Mouse (Mus musculus) stomach, postnatal 0 days (tissue): ENCODE measurements at regions not wholly inside any gene's neighbourhood (a gene's known extent, or its start where the extent isn't known, plus 50 kb on each side); places are given as distances from the start of the nearest gene placed in this dataset.

ENCODE experiments used
- ATAC-seq: fragments of 200-750 bp; cut with Nextera tagmentation; 2 replicates; pipeline ENCODE4 v1.8.0; 2017; ENCODE audit not compliant: low FRiP score, low TSS enrichment
- DNase-seq: peaks from one replicate; pipeline ENCODE4 v3.0.0-alpha.2; 2016; ENCODE audit warnings: low spot score
- H3K27ac ChIP-seq: fragments of 300-500 bp; sonication (generic); replicated peaks from 2 replicates; pipeline ENCODE4 v1.5.1; 2014; ENCODE audit warnings: mild to moderate bottlenecking, control low read depth
- H3K27me3 ChIP-seq: fragments of 300-500 bp; sonication (generic); 2 replicates; pipeline ENCODE4 v1.6.1; 2014; ENCODE audit warnings: low read length; ENCODE audit not compliant: control insufficient read depth, insufficient read depth
- H3K36me3 ChIP-seq: fragments of 300-500 bp; sonication (generic); 2 replicates; pipeline ENCODE4 v1.6.1; 2014; ENCODE audit warnings: low read length, mixed read lengths; ENCODE audit not compliant: control insufficient read depth, insufficient read depth
- H3K4me1 ChIP-seq: fragments of 300-500 bp; sonication (generic); replicated peaks from 2 replicates; pipeline ENCODE4 v1.6.1; 2014; ENCODE audit warnings: antibody characterized with exemption; ENCODE audit not compliant: control insufficient read depth, insufficient read depth
- H3K4me2 ChIP-seq: fragments of 300-500 bp; sonication (generic); replicated peaks from 2 replicates; pipeline ENCODE4 v1.6.1; 2014; ENCODE audit warnings: low read depth, mild to moderate bottlenecking, control low read depth, moderate library complexity
- H3K4me3 ChIP-seq: fragments of 300-500 bp; sonication (generic); 2 replicates; pipeline ENCODE4 v1.5.1; 2014; ENCODE audit warnings: low read depth, low read length, control low read depth
- H3K9ac ChIP-seq: fragments of 300-500 bp; sonication (generic); 2 replicates; pipeline ENCODE4 v1.6.1; 2014; ENCODE audit warnings: mild to moderate bottlenecking, low read length, control low read depth, mixed read lengths
- H3K9me3 ChIP-seq: fragments of 300-500 bp; sonication (generic); 2 replicates; pipeline ENCODE4 v1.6.1; 2016; ENCODE audit warnings: low read length; ENCODE audit not compliant: control insufficient read depth
- CTCF ChIP-seq: IDR thresholded peaks from 2 replicates; pipeline ENCODE4 v1.5.1; 2016; ENCODE audit warnings: antibody characterized with exemption, low read depth, mild to moderate bottlenecking, moderate library complexity
- EP300 ChIP-seq: optimal IDR thresholded peaks from 2 replicates; pipeline ENCODE3; 2016; ENCODE audit warnings: antibody characterized with exemption
- WGBS: fragments of 180-500 bp; shearing (Covaris S2); extraction: QIAGEN DNeasy Blood & Tissue Kit; methylation state at CpG from one replicate; pipeline ENCODE4 v1.1.7; 2014; 5-methylcytosine and 5-hydroxymethylcytosine counted together

GRCm38 (mm10) chr14:25150968-25151367 is 308.0 kb upstream of the Zmiz1 start:
- no peak for DNase-seq
- no peak overlapping the region for H3K27ac ChIP-seq
- no peak overlapping the region for H3K9ac ChIP-seq
- WGBS: 83% methylated on average over 1 of the region's 1 CpGs
- TF ChIP-seq EP300: no peak
- TF ChIP-seq CTCF: peak; percentile 43
- H3K4me3 ChIP-seq: no peak overlapping the region
- no peaks in the 10 kb centered on the region for H3K9me3 ChIP-seq
- no peak for ATAC-seq
- H3K36me3 ChIP-seq: no peaks in the 10 kb centered on the region
- H3K4me2 ChIP-seq: no peak overlapping the region
- H3K4me1 ChIP-seq: no peaks in the 10 kb centered on the region
- H3K27me3 ChIP-seq: no peaks in the 10 kb centered on the region

DNA sequence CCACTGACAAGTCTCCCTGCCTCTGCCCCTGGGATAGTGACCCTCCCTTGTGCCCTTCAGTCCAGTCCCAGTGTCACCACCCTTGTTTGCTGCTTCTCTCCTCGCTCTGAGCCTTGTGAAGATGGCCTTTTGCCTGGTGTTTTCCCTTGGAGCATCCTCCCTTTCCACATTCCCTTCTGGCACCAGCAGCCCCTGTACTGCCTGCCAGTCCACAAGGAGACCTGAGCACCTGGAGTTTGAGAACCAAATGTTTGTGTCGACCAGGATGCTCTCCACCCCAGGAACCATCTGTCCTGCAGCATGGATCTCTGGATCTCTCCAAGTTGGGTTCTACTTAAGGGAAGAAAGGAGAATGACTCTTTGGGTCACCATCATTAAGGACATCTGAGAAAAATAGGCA is 307.5 kb upstream of the Zmiz1 start:
- H3K27ac ChIP-seq: no peak overlapping the region
- WGBS: 74% methylated on average over 2 of the region's 2 CpGs
- no peak overlapping the region for H3K4me2 ChIP-seq
- no peak overlapping the region for H3K9ac ChIP-seq
- no peaks in the 10 kb centered on the region for H3K4me1 ChIP-seq
- H3K9me3 ChIP-seq: no peaks in the 10 kb centered on the region
- no peak for ATAC-seq
- no peak for TF ChIP-seq EP300
- TF ChIP-seq CTCF: no peak
- no peak overlapping the region for H3K4me3 ChIP-seq
- no peaks in the 10 kb centered on the region for H3K27me3 ChIP-seq
- no peak for DNase-seq
- H3K36me3 ChIP-seq: no peaks in the 10 kb centered on the region

DNA sequence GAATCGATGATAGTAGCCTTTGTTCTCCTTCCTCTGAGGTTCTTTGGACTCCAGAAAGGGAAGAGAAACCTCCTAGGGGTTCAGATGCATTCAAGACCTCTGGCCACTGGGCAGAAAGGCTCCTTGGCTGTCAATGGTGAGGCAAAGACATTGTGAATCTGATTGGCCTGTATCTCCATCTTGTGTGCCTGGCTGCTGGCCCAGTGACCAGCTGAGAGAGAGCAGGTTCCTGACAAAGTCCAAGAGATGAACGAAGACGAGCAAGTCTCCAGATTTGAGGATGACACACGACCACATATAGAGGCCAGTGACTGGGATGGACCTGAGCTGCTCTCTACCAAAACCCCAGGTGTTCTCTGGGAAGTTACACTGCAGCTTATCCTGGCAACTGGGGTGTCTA is 305.4 kb upstream of the Zmiz1 start:
- H3K4me2 ChIP-seq: no peak overlapping the region
- no peaks in the 10 kb centered on the region for H3K9me3 ChIP-seq
- no peaks in the 10 kb centered on the region for H3K36me3 ChIP-seq
- H3K4me3 ChIP-seq: no peak overlapping the region
- no peak for TF ChIP-seq EP300
- no peak for TF ChIP-seq CTCF
- no peak overlapping the region for H3K27ac ChIP-seq
- no peaks in the 10 kb centered on the region for H3K27me3 ChIP-seq
- H3K4me1 ChIP-seq: no peaks in the 10 kb centered on the region
- H3K9ac ChIP-seq: no peak overlapping the region
- no peak for ATAC-seq
- 77% methylated on average over 4 of the region's 4 CpGs for WGBS
- DNase-seq: no peak

DNA sequence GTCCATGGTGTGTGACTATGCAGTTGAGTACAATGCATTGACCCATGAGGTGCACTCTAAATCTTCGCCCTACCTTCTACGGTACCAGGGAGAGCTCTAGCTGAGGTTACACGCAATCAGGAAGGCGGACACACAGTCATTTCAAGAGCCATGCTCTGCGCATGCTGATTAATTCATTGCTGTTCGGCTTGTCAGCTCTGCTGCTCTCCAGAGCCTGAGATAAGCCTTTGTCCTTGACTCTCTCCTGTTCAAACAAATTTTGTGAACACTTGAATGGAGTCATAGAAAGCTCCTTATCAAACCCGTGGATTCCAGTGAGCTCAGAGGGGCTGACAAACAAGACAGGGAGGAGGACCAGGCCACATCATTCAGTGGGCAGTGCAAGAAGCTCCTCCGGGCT is 304.8 kb upstream of the Zmiz1 start:
- DNase-seq: peak; percentile 20
- TF ChIP-seq CTCF: no peak
- no peak for TF ChIP-seq EP300

DNA sequence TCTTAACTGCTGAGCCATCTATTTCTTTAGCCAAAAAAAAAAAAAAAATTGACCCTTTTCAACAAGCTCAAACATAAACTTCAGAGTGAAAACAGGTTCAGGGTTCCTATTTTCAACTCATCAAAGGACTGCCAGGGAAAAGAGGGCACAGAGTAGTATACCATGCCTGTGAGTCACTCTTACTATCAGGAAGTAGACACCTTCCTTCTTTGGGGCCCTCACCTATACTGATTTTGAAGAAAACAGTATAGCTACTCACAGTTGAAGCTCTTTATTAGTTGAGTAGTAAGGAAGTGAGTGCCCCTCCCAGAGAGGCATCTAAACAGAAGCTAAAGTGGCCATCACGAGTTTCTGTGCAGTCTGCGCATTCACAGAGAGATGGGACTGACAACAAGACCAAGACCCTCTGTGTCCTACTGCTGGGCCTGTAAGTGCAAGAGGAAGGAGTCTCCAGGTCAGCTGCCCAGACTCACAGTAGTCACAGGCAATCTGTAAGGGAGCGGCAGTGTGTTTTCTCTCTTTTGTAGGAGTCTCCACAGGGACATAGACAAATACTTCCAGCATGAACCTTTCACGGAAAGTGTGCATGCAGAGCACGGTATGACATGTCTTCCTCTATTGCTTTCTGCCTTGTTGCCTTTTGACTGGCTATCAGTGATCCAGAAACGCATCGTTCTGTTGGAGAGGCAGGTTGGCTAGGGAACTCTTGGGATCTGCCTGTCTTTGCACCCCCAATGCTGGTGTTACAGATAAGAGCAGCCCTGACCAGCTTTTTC is 303.8 kb upstream of the Zmiz1 start:
- DNase-seq: no peak
- ATAC-seq: peak; percentile 55; the same call in 1 of the 2 replicates
- H3K36me3 ChIP-seq: no peaks in the 10 kb centered on the region
- H3K4me3 ChIP-seq: no peak overlapping the region
- WGBS: 55% methylated on average over 7 of the region's 7 CpGs
- H3K4me2 ChIP-seq: no peak overlapping the region
- H3K4me1 ChIP-seq: no peaks in the 10 kb centered on the region
- no peaks in the 10 kb centered on the region for H3K27me3 ChIP-seq
- no peaks in the 10 kb centered on the region for H3K9me3 ChIP-seq
- no peak overlapping the region; the same call in 1 of the 2 replicates for H3K27ac ChIP-seq
- no peak overlapping the region for H3K9ac ChIP-seq
- TF ChIP-seq CTCF (no peak), EP300 (no peak)

More for the DNA sequence above, 304.8 kb upstream of the Zmiz1 start:
- H3K4me2 ChIP-seq: no peak overlapping the region
- no peak overlapping the region for H3K4me3 ChIP-seq
- no peaks in the 10 kb centered on the region for H3K9me3 ChIP-seq
- no peaks in the 10 kb centered on the region for H3K36me3 ChIP-seq
- no peak overlapping the region for H3K9ac ChIP-seq
- ATAC-seq: peak; percentile 62
- no peak overlapping the region for H3K27ac ChIP-seq
- H3K27me3 ChIP-seq: no peaks in the 10 kb centered on the region
- WGBS: 63% methylated on average over 8 of the region's 8 CpGs
- H3K4me1 ChIP-seq: no peaks in the 10 kb centered on the region

- H3K27me3 ChIP-seq: no peaks in the 10 kb centered on the region
- no peak overlapping the region for H3K4me2 ChIP-seq
- H3K4me3 ChIP-seq: no peak overlapping the region
- ATAC-seq (no peak), DNase-seq (no peak)
- no peaks in the 10 kb centered on the region for H3K9me3 ChIP-seq
- H3K4me1 ChIP-seq: no peaks in the 10 kb centered on the region
- no peak overlapping the region for H3K27ac ChIP-seq
- TF ChIP-seq CTCF (no peak), EP300 (no peak)
- WGBS: 52% methylated on average over 9 of the region's 9 CpGs
- H3K36me3 ChIP-seq: no peaks in the 10 kb centered on the region
- H3K9ac ChIP-seq: no peak overlapping the region
Observed at GRCm38 (mm10) chr14:25156171-25156570, 302.8 kb upstream of the Zmiz1 start.
